Mouse (Mus musculus): ENCODE results near the gene Nod1.

The Nod1 gene

GRCm38 (mm10) chr6:54939631-54940030 lies 32.8 kb downstream of the Nod1 start:
- no peak for DNase-seq (ENCODE audit: low read depth, low spot score)

GRCm38 (mm10) chr6:54936496-54936895 lies 35.9 kb downstream of the Nod1 start:
- no peak for DNase-seq (ENCODE audit: low read depth, low spot score)

- DNase-seq (ENCODE audit: low read depth, low spot score) = no peak
Observed at GRCm38 (mm10) chr6:54934930-54935329, 37.5 kb downstream of the Nod1 start.

- DNase-seq (ENCODE audit: low read depth, low spot score) = no peak
Observed at GRCm38 (mm10) chr6:54934313-54934712, 38.1 kb downstream of the Nod1 start.

GRCm38 (mm10) chr6:54933866-54934265 lies 38.5 kb downstream of the Nod1 start:
- no peak for DNase-seq (ENCODE audit: low read depth, low spot score)

GRCm38 (mm10) chr6:54933216-54933615 lies 39.2 kb downstream of the Nod1 start:
- DNase-seq (ENCODE audit: low read depth, low spot score) = no peak

GRCm38 (mm10) chr6:54932526-54932925 lies 39.9 kb downstream of the Nod1 start:
- no peak for DNase-seq (ENCODE audit: low read depth, low spot score)

- DNase-seq (ENCODE audit: low read depth, low spot score) = no peak
Observed at GRCm38 (mm10) chr6:54931641-54932040, 40.8 kb downstream of the Nod1 start.

- DNase-seq (ENCODE audit: low read depth, low spot score) = no peak
Observed at GRCm38 (mm10) chr6:54927946-54928345, 44.5 kb downstream of the Nod1 start.

- DNase-seq (ENCODE audit: low read depth, low spot score) = no peak
Observed at GRCm38 (mm10) chr6:54926899-54927298, 45.5 kb downstream of the Nod1 start.

- DNase-seq (ENCODE audit: low read depth, low spot score) = no peak
Observed at GRCm38 (mm10) chr6:54925736-54926440, 46.5 kb downstream of the Nod1 start.

GRCm38 (mm10) chr6:54924538-54924937 lies 47.9 kb downstream of the Nod1 start:
- DNase-seq (ENCODE audit: low read depth, low spot score) = no peak

- no peak for DNase-seq (ENCODE audit: low read depth, low spot score)
Observed at GRCm38 (mm10) chr6:54918521-54918920, 53.9 kb downstream of the Nod1 start.

GRCm38 (mm10) chr6:54917523-54917922 lies 54.9 kb downstream of the Nod1 start:
- no peak for DNase-seq (ENCODE audit: low read depth, low spot score)

- no peak for DNase-seq (ENCODE audit: low read depth, low spot score)
Observed at GRCm38 (mm10) chr6:54916941-54917340, 55.5 kb downstream of the Nod1 start.

- no peak for DNase-seq (ENCODE audit: low read depth, low spot score)
Observed at GRCm38 (mm10) chr6:54916163-54916562, 56.2 kb downstream of the Nod1 start.

- no peak for DNase-seq (ENCODE audit: low read depth, low spot score)
Observed at GRCm38 (mm10) chr6:54914977-54915376, 57.4 kb downstream of the Nod1 start.

- no peak for DNase-seq (ENCODE audit: low read depth, low spot score)
Observed at GRCm38 (mm10) chr6:54906053-54907040, 66.1 kb downstream of the Nod1 start.

- no peak for DNase-seq (ENCODE audit: low read depth, low spot score)
Observed at GRCm38 (mm10) chr6:54902547-54902946, 69.9 kb downstream of the Nod1 start.

GRCm38 (mm10) chr6:54900256-54900655 lies 72.2 kb downstream of the Nod1 start:
- no peak for DNase-seq (ENCODE audit: low read depth, low spot score)

GRCm38 (mm10) chr6:54891384-54891783 lies 81.0 kb downstream of the Nod1 start:
- no peak for DNase-seq (ENCODE audit: low read depth, low spot score)

GRCm38 (mm10) chr6:54890221-54890620 lies 82.2 kb downstream of the Nod1 start:
- no peak for DNase-seq (ENCODE audit: low read depth, low spot score)

GRCm38 (mm10) chr6:54886195-54886594 lies 86.2 kb downstream of the Nod1 start:
- DNase-seq (ENCODE audit: low read depth, low spot score) = no peak
